Mouse (Mus musculus): ENCODE results near the gene Mat2a.
"Not testable (repeated sequence)": the region's sequence is repeated elsewhere in the genome, so short reads cannot be mapped to it uniquely, and the experiment has no call there.

Mat2a gene

GRCm38 (mm10) chr6:72454833-72455373, 15.5 kb upstream of the Mat2a start:
- DNase-seq, result peak in 1 of 2 experiments; percentile 17

GRCm38 (mm10) chr6:72454072-72454746, 14.9 kb upstream of the Mat2a start:
- DNase-seq, result no peak

GRCm38 (mm10) chr6:72453578-72453977, 14.2 kb upstream of the Mat2a start:
- DNase-seq, result no peak

GRCm38 (mm10) chr6:72452329-72452728, 13.0 kb upstream of the Mat2a start:
- no peak for DNase-seq

GRCm38 (mm10) chr6:72451778-72452177, 12.4 kb upstream of the Mat2a start:
- not testable (repeated sequence) for DNase-seq

GRCm38 (mm10) chr6:72447487-72447886, 8.1 kb upstream of the Mat2a start:
- no peak for DNase-seq

GRCm38 (mm10) chr6:72445011-72445410, 5.7 kb upstream of the Mat2a start:
- DNase-seq, result no peak

GRCm38 (mm10) chr6:72442921-72443604, 3.7 kb upstream of the Mat2a start:
- DNase-seq, result no peak

- DNase-seq, result peak; percentile 43 to 57
Measured at GRCm38 (mm10) chr6:72440186-72440990, 1.0 kb upstream of the Mat2a start.

- peak; percentile 91 to 95 for DNase-seq
Measured at GRCm38 (mm10) chr6:72438862-72439354, 450 bp downstream of the Mat2a start.

- DNase-seq, result no peak
Measured at GRCm38 (mm10) chr6:72438226-72438625, 1.1 kb downstream of the Mat2a start.

- DNase-seq, result no peak
Measured at GRCm38 (mm10) chr6:72432153-72432552, 7.2 kb downstream of the Mat2a start.

GRCm38 (mm10) chr6:72430989-72431921, 8.1 kb downstream of the Mat2a start:
- DNase-seq, result no peak

- DNase-seq, result no peak
Measured at GRCm38 (mm10) chr6:72429061-72429842, 10.1 kb downstream of the Mat2a start.

GRCm38 (mm10) chr6:72428036-72428435, 11.3 kb downstream of the Mat2a start:
- peak; percentile 78 to 87 for DNase-seq

GRCm38 (mm10) chr6:72425646-72426045, 13.7 kb downstream of the Mat2a start:
- DNase-seq, result no peak

- no peak for DNase-seq
Measured at GRCm38 (mm10) chr6:72420901-72421300, 18.5 kb downstream of the Mat2a start.

- DNase-seq, result no peak
Measured at GRCm38 (mm10) chr6:72419806-72420205, 19.6 kb downstream of the Mat2a start.

GRCm38 (mm10) chr6:72418279-72418678, 21.1 kb downstream of the Mat2a start:
- DNase-seq, result no peak

GRCm38 (mm10) chr6:72415964-72416772, 23.2 kb downstream of the Mat2a start:
- no peak for DNase-seq
